Mouse (Mus musculus): ENCODE measurements around the gene Ica1. TPM values are rescaled to one million over a fixed set of nuclear protein-coding genes. Genes with fewer than 3 reads are reported as not detected.

Ica1 gene
- polyA plus RNA-seq, 2 experiments: 1.9 to 5.5 TPM

GRCm38 (mm10) chr6:8744886-8745285, 33.4 kb downstream of the Ica1 start:
- H3K9me3 ChIP-seq (ENCODE audit: control insufficient read depth, low read length): no peaks in the 10 kb centered on the region
- no peaks in the 10 kb centered on the region for H3K36me3 ChIP-seq (replicated peaks; ENCODE audit: control insufficient read depth, insufficient read depth, low read depth)
- DNase-seq (ENCODE audit: low read depth in 3 of 3, low spot score in 3 of 3) (no peak), ATAC-seq (ENCODE audit: insufficient read depth) (no peak)
- H3K27me3 ChIP-seq (ENCODE audit: control insufficient read depth, insufficient read depth, low read length): no peaks in the 10 kb centered on the region
- no peak overlapping the region for H3K9ac ChIP-seq (replicated peaks)
- H3K27ac ChIP-seq: no peak overlapping the region
- no peaks in the 10 kb centered on the region for H3K4me1 ChIP-seq (replicated peaks; ENCODE audit: control insufficient read depth in 2 of 2, insufficient read depth in 2 of 2, low read length in 1 of 2)
- no peak overlapping the region for H3K4me2 ChIP-seq (ENCODE audit: low read depth)
- TF ChIP-seq CTCF (IDR thresholded peaks at IDR 0.05; ENCODE audit: low read depth): no peak
- no peak for TF ChIP-seq EP300 (IDR thresholded peaks at IDR 0.05; ENCODE audit: low read depth)
- WGBS (ENCODE audit: insufficient replicate concordance): 64% methylated on average over 7 of the region's 7 CpGs
- no peak overlapping the region for H3K4me3 ChIP-seq (ENCODE audit: insufficient read depth in 1 of 2, low read depth in 2 of 2, low read length in 2 of 2)

GRCm38 (mm10) chr6:8744273-8744785, 34.0 kb downstream of the Ica1 start:
- no peak for DNase-seq (ENCODE audit: low read depth in 3 of 3, low spot score in 3 of 3)
- WGBS (ENCODE audit: insufficient replicate concordance): 60% methylated on average over 4 of the region's 4 CpGs
- TF ChIP-seq CTCF (IDR thresholded peaks at IDR 0.05; ENCODE audit: low read depth) (no peak), EP300 (IDR thresholded peaks at IDR 0.05; ENCODE audit: low read depth) (no peak)

GRCm38 (mm10) chr6:8742449-8742848, 35.8 kb downstream of the Ica1 start:
- ATAC-seq (ENCODE audit: insufficient read depth) (no peak), DNase-seq (ENCODE audit: low read depth in 3 of 3, low spot score in 3 of 3) (no peak)
- H3K4me1 ChIP-seq (replicated peaks; ENCODE audit: control insufficient read depth in 2 of 2, insufficient read depth in 2 of 2, low read length in 1 of 2): no peaks in the 10 kb centered on the region
- no peak overlapping the region for H3K4me3 ChIP-seq (ENCODE audit: insufficient read depth in 1 of 2, low read depth in 2 of 2, low read length in 2 of 2)
- H3K9ac ChIP-seq (replicated peaks): no peak overlapping the region
- no peaks in the 10 kb centered on the region for H3K27me3 ChIP-seq (ENCODE audit: control insufficient read depth, insufficient read depth, low read length)
- no peaks in the 10 kb centered on the region for H3K9me3 ChIP-seq (ENCODE audit: control insufficient read depth, low read length)
- TF ChIP-seq CTCF (IDR thresholded peaks at IDR 0.05; ENCODE audit: low read depth): no peak
- TF ChIP-seq EP300 (IDR thresholded peaks at IDR 0.05; ENCODE audit: low read depth): no peak
- 54% methylated on average over 3 of the region's 3 CpGs for WGBS (ENCODE audit: insufficient replicate concordance)
- no peak overlapping the region for H3K27ac ChIP-seq
- no peak overlapping the region for H3K4me2 ChIP-seq (ENCODE audit: low read depth)
- H3K36me3 ChIP-seq (replicated peaks; ENCODE audit: control insufficient read depth, insufficient read depth, low read depth): no peaks in the 10 kb centered on the region

More at GRCm38 (mm10) chr6:8744273-8744785, 34.0 kb downstream of the Ica1 start:
- Histone ChIP-seq H3K36me3 (replicated peaks; ENCODE audit: control insufficient read depth, insufficient read depth, low read depth) (no peaks in the 10 kb centered on the region), H3K27me3 (ENCODE audit: control insufficient read depth, insufficient read depth, low read length) (no peaks in the 10 kb centered on the region), H3K9ac (replicated peaks) (no peak overlapping the region), H3K27ac (no peak overlapping the region), H3K4me1 (replicated peaks; ENCODE audit: control insufficient read depth in 2 of 2, insufficient read depth in 2 of 2, low read length in 1 of 2) (no peaks in the 10 kb centered on the region), H3K4me3 (ENCODE audit: insufficient read depth in 1 of 2, low read depth in 2 of 2, low read length in 2 of 2) (no peak overlapping the region), H3K4me2 (ENCODE audit: low read depth) (no peak overlapping the region), H3K9me3 (ENCODE audit: control insufficient read depth, low read length) (no peaks in the 10 kb centered on the region)
- no peak for ATAC-seq (ENCODE audit: insufficient read depth)

GRCm38 (mm10) chr6:8741659-8742058, 36.6 kb downstream of the Ica1 start:
- H3K9ac ChIP-seq (replicated peaks): no peak overlapping the region
- 55% methylated on average over 1 of the region's 1 CpGs for WGBS (ENCODE audit: insufficient replicate concordance)
- no peak for TF ChIP-seq CTCF (IDR thresholded peaks at IDR 0.05; ENCODE audit: low read depth)
- TF ChIP-seq EP300 (IDR thresholded peaks at IDR 0.05; ENCODE audit: low read depth): no peak

GRCm38 (mm10) chr6:8740092-8740491, 38.2 kb downstream of the Ica1 start:
- ATAC-seq (ENCODE audit: insufficient read depth) (no peak), DNase-seq (ENCODE audit: low read depth in 3 of 3, low spot score in 3 of 3) (no peak)
- no peak for TF ChIP-seq EP300 (IDR thresholded peaks at IDR 0.05; ENCODE audit: low read depth)
- no peak for TF ChIP-seq CTCF (IDR thresholded peaks at IDR 0.05; ENCODE audit: low read depth)
- no peaks in the 10 kb centered on the region for H3K27me3 ChIP-seq (ENCODE audit: control insufficient read depth, insufficient read depth, low read length)
- 69% methylated on average over 2 of the region's 2 CpGs for WGBS (ENCODE audit: insufficient replicate concordance)
- H3K27ac ChIP-seq: no peak overlapping the region
- H3K9ac ChIP-seq (replicated peaks): no peak overlapping the region
- H3K9me3 ChIP-seq (ENCODE audit: control insufficient read depth, low read length): no peaks in the 10 kb centered on the region
- H3K4me1 ChIP-seq (replicated peaks; ENCODE audit: control insufficient read depth in 2 of 2, insufficient read depth in 2 of 2, low read length in 1 of 2): no peaks in the 10 kb centered on the region
- no peak overlapping the region for H3K4me2 ChIP-seq (ENCODE audit: low read depth)
- H3K4me3 ChIP-seq (ENCODE audit: insufficient read depth in 1 of 2, low read depth in 2 of 2, low read length in 2 of 2): no peak overlapping the region
- H3K36me3 ChIP-seq (replicated peaks; ENCODE audit: control insufficient read depth, insufficient read depth, low read depth): no peaks in the 10 kb centered on the region

More at GRCm38 (mm10) chr6:8741659-8742058, 36.6 kb downstream of the Ica1 start:
- no peak for ATAC-seq (ENCODE audit: insufficient read depth)
- Histone ChIP-seq H3K4me2 (ENCODE audit: low read depth) (no peak overlapping the region), H3K4me3 (ENCODE audit: insufficient read depth in 1 of 2, low read depth in 2 of 2, low read length in 2 of 2) (no peak overlapping the region), H3K27me3 (ENCODE audit: control insufficient read depth, insufficient read depth, low read length) (no peaks in the 10 kb centered on the region), H3K27ac (no peak overlapping the region), H3K4me1 (replicated peaks; ENCODE audit: control insufficient read depth in 2 of 2, insufficient read depth in 2 of 2, low read length in 1 of 2) (no peaks in the 10 kb centered on the region), H3K36me3 (replicated peaks; ENCODE audit: control insufficient read depth, insufficient read depth, low read depth) (no peaks in the 10 kb centered on the region), H3K9me3 (ENCODE audit: control insufficient read depth, low read length) (no peaks in the 10 kb centered on the region)
- no peak for DNase-seq (ENCODE audit: low read depth in 3 of 3, low spot score in 3 of 3)

Measured in liver, embryonic 14.5 days (tissue).